ENCODE assay signal across 14 mouse cellular contexts in genomic region chr7:70593027-70593426, GRCm38 (mm10).
"Had no signal": no experiment of that assay in that cellular context is flagged by ENCODE, and none has a peak within 500 bp of the region (broad histone marks: within the 10 kb centered on the region; RNA-seq: fewer than 3 reads in every experiment).

No protein-coding gene starts in this region.

- H3K27me3 ChIP-seq: limb, embryonic 15.5 days; liver, embryonic 12.5 days; megakaryocyte, embryonic 14.5 days; neural tube, embryonic 12.5 days had no signal

- DNase-seq: lung, adult 2 months; lung, postnatal 36 days; midbrain, embryonic 14.5 days; right cerebral cortex, postnatal 14 days; thymus, adult 18-20 months; thymus, postnatal 14 days; thymus, postnatal 36 days had no signal

- H3K4me2 ChIP-seq: limb, embryonic 15.5 days; liver, embryonic 12.5 days; midbrain, embryonic 12.5 days; neural tube, embryonic 12.5 days had no signal

- H3K9me3 ChIP-seq: limb, embryonic 15.5 days; liver, embryonic 12.5 days; megakaryocyte, embryonic 14.5 days; midbrain, embryonic 12.5 days; neural tube, embryonic 12.5 days had no signal

- H3K27ac ChIP-seq: limb, embryonic 15.5 days; liver, embryonic 12.5 days; liver, embryonic 14.5 days; macrophage; midbrain, embryonic 12.5 days; neural tube, embryonic 12.5 days had no signal

- H3K36me3 ChIP-seq: limb, embryonic 15.5 days; liver, embryonic 12.5 days; midbrain, embryonic 12.5 days; neural tube, embryonic 12.5 days had no signal

- H3K9ac ChIP-seq: limb, embryonic 15.5 days; liver, embryonic 12.5 days; liver, embryonic 14.5 days; midbrain, embryonic 12.5 days; neural tube, embryonic 12.5 days had no signal

- ATAC-seq: liver, embryonic 12.5 days had no signal

- H3K4me1 ChIP-seq: liver, embryonic 12.5 days; megakaryocyte, embryonic 14.5 days had no signal

- H3K4me3 ChIP-seq: limb, embryonic 15.5 days; liver, embryonic 12.5 days; megakaryocyte, embryonic 14.5 days; midbrain, embryonic 12.5 days; neural tube, embryonic 12.5 days had no signal
